Mouse (Mus musculus): ENCODE data around the gene Mettl6. TPM values are rescaled to one million over a fixed set of nuclear protein-coding genes. Genes with fewer than 3 reads are reported as not detected.

The Mettl6 gene
- total RNA-seq, 2 experiments from 2014 or later = 45.4 to 85.2 TPM

GRCm38 (mm10) chr14:31434426-31434825, 60.4 kb downstream of the Mettl6 start:
- ATAC-seq (replicated peaks; ENCODE audit: poor library complexity) = no peak

GRCm38 (mm10) chr14:31433851-31434360, 60.9 kb downstream of the Mettl6 start:
- no peak for ATAC-seq (replicated peaks; ENCODE audit: poor library complexity)

GRCm38 (mm10) chr14:31433126-31433525, 61.7 kb downstream of the Mettl6 start:
- ATAC-seq (replicated peaks; ENCODE audit: poor library complexity) = no peak

GRCm38 (mm10) chr14:31432424-31432823, 62.4 kb downstream of the Mettl6 start:
- no peak for ATAC-seq (replicated peaks; ENCODE audit: poor library complexity)

GRCm38 (mm10) chr14:31431789-31432330, 63.0 kb downstream of the Mettl6 start:
- no peak for ATAC-seq (replicated peaks; ENCODE audit: poor library complexity)

- ATAC-seq (replicated peaks; ENCODE audit: poor library complexity) = no peak
Measured at GRCm38 (mm10) chr14:31429004-31429395, 65.8 kb downstream of the Mettl6 start.

- ATAC-seq (replicated peaks; ENCODE audit: poor library complexity) = peak; percentile 74
Measured at GRCm38 (mm10) chr14:31428211-31429003, 66.4 kb downstream of the Mettl6 start.

Other genes starting within 250 kb of the Mettl6 start
- gene Phf7, start 243.7 kb downstream of the Mettl6 start, total RNA-seq (2015) = 14.9 and 16.4 TPM in 2 replicates
- gene Phf7, start 243.7 kb downstream of the Mettl6 start, total RNA-seq (2017) = 9.0 and 11.4 TPM in 2 replicates
- gene Bap1, start 243.6 kb downstream of the Mettl6 start, total RNA-seq (2015) = 24.9 and 27.2 TPM in 2 replicates
- gene Bap1, start 243.6 kb downstream of the Mettl6 start, total RNA-seq (2017) = 36.3 and 46.4 TPM in 2 replicates
- gene Dnah1, start 171.1 kb downstream of the Mettl6 start, total RNA-seq (2015) = 0.12 and 0.27 TPM in 2 replicates
- 0.04 and 0.07 TPM in 2 replicates for gene Dnah1, start 171.1 kb downstream of the Mettl6 start, total RNA-seq (2017)
- 56.8 and 59.6 TPM in 2 replicates for gene Capn7, start 158.4 kb downstream of the Mettl6 start, total RNA-seq (2015)
- gene Capn7, start 158.4 kb downstream of the Mettl6 start, total RNA-seq (2017) = 52.7 and 62.3 TPM in 2 replicates
- 4.5 and 6.2 TPM in 2 replicates for gene Sh3bp5, start 59.0 kb downstream of the Mettl6 start, total RNA-seq (2015)
- gene Sh3bp5, start 59.0 kb downstream of the Mettl6 start, total RNA-seq (2017) = 3.6 and 5.2 TPM in 2 replicates
- 28.3 and 30.7 TPM in 2 replicates for gene Eaf1, start 641 bp downstream of the Mettl6 start, total RNA-seq (2015)
- 25.3 and 34.4 TPM in 2 replicates for gene Eaf1, start 641 bp downstream of the Mettl6 start, total RNA-seq (2017)
- gene Colq, start 96.3 kb upstream of the Mettl6 start, total RNA-seq (2015) = not detected in 2 replicates
- 0.37 TPM in 1 of 2 replicates, not detected in the other for gene Colq, start 96.3 kb upstream of the Mettl6 start, total RNA-seq (2017)
- gene Gm49387, start 145.8 kb upstream of the Mettl6 start, total RNA-seq (2015) = not detected in 2 replicates
- gene Gm49387, start 145.8 kb upstream of the Mettl6 start, total RNA-seq (2017) = not detected in 2 replicates
- gene Btd, start 146.0 kb upstream of the Mettl6 start, total RNA-seq (2015) = 14.7 and 15.6 TPM in 2 replicates
- 8.1 and 14.3 TPM in 2 replicates for gene Btd, start 146.0 kb upstream of the Mettl6 start, total RNA-seq (2017)
- 13.3 and 18.9 TPM in 2 replicates for gene Hacl1, start 146.2 kb upstream of the Mettl6 start, total RNA-seq (2015)
- 34.8 and 35.6 TPM in 2 replicates for gene Hacl1, start 146.2 kb upstream of the Mettl6 start, total RNA-seq (2017)